Mouse (Mus musculus): Measurements from ENCODE around the gene Eif3g.

- TF ChIP-seq CTCF (IDR thresholded peaks at IDR 0.05; ENCODE audit: extremely low read depth, insufficient read depth, insufficient read length, insufficient replicate concordance) (no peak), POLR2A (IDR thresholded peaks at IDR 0.05; ENCODE audit: low read depth, low read length) (no peak)
Observed at GRCm38 (mm10) chr9:20897736-20898510, 500 bp downstream of the Eif3g start.
